Mouse (Mus musculus): ENCODE measurements around the gene Rpl27a.

DNA sequence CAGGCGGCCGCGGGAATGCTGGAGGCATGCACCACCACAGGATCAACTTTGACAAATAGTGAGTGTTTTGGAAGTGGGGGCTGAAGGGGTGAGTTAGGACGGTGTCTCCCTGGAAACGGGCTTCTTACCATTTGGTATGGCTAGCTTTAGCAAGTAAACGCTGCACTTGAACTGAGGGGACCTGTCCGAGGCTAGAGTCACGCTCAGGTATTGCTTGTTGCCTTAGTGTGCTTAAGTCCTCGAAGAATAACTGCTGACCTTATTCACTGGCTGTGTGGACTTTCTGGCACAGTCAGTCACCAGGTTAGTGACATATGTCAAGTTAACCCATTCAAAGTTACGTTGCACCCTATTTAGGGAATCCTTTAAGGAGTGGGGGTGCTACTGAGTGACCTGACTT lies 989 bp downstream of the Rpl27a start:
- TF ChIP-seq CTCF (IDR thresholded peaks at IDR 0.05; ENCODE audit: low read depth, low read length) (no peak), GATA1 (IDR thresholded peaks at IDR 0.05; ENCODE audit: borderline replicate concordance, low read length) (no peak)
